Mouse (Mus musculus): ENCODE measurements around the gene Hist1h1e. TPM values are rescaled to one million over a fixed set of nuclear protein-coding genes. Genes with fewer than 3 reads are reported as not detected.
"Not testable (repeated sequence)": the region's sequence is repeated elsewhere in the genome, so short reads cannot be mapped to it uniquely, and the experiment has no call there.

The Hist1h1e gene
- polyA plus RNA-seq, 1 experiment from 2014 or later: 9.1 TPM

DNA sequence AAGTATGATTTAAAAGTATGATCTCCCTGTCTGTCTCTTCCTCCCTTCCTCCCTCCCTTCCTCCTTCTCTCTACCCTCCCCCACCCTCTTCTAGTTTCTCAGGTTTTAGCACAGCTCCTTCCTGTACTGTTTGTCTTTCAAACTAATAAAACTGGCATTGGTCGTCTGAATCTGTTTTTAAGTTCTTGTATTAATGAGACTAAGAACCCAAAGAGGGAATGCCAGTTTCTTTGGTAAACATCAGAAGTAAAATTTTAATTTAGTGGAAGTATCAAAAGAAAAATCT is 35.5 kb downstream of the Hist1h1e start:
- H3K27me3 ChIP-seq (ENCODE audit: control insufficient read depth, insufficient read depth, low read length): no peaks in the 10 kb centered on the region
- 0 out of 2 replicates have a peak, but pooled peaks cover 2% of the 10 kb centered on the region for H3K4me1 ChIP-seq (replicated peaks; ENCODE audit: control insufficient read depth, insufficient read depth)
- no peaks in the 10 kb centered on the region for H3K36me3 ChIP-seq (ENCODE audit: control insufficient read depth, insufficient read depth, low read length)
- TF ChIP-seq CTCF (IDR thresholded peaks at IDR 0.05; ENCODE audit: low read depth) (no peak), EP300 (optimal IDR thresholded peaks at IDR 0.05) (no peak)
- peak overlapping the region; percentile 57 for H3K4me3 ChIP-seq (ENCODE audit: low read depth, low read length)
- peak overlapping the region; percentile 62 for H3K9ac ChIP-seq (ENCODE audit: low read length)
- no peaks in the 10 kb centered on the region for H3K9me3 ChIP-seq (ENCODE audit: control insufficient read depth, low read length)
- ATAC-seq (ENCODE audit: low FRiP score, low TSS enrichment) (no peak), DNase-seq (ENCODE audit: low spot score) (no peak)
- peak overlapping the region; percentile 67 for H3K4me2 ChIP-seq (replicated peaks; ENCODE audit: low read depth)
- WGBS: 3% methylated on average over 1 of the region's 1 CpGs
- H3K27ac ChIP-seq (replicated peaks): peak overlapping the region; percentile 93

DNA sequence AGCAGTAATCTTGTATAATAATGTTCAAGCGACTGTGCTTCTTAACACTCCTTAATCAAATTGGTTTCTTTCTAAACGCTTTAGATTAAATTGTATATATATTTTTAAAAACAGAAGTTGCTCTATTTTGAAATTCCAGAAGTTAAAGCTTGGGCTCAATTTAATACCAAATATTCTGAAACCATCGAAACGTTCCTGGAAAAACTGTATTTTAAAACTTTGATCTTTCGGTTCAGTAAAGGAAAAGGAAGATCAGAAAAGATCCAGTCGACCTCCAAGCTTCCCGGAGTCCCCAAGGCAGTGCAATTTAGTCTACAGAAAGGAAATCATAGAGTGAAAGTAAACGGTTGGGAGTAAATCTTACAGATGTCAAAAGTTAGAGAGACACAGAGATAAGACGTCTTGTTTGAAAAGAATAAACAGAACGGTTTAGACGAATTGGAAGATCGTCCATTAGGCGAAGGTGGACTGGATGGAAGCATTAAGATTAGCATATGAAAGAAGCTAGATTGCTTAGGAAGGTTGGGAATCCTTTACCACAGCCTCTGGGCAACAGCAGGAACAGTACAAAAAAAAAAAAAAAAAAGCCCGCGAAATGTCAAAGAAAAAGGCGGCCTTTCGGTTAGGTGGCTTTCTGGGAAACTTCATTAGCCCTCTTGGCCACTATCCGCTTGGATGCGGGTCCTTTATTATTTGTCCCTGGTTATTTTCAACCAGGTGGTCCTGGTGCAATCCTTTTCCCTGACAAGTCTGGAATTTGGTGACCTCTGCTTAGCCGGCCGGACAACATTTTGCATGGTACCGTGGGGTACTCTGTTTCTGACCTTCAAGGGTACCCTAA is 36.0 kb downstream of the Hist1h1e start:
- Histone ChIP-seq H3K9ac (ENCODE audit: low read length) (peak overlapping the region; percentile 62), H3K4me1 (replicated peaks; ENCODE audit: control insufficient read depth, insufficient read depth) (0 out of 2 replicates have a peak, but pooled peaks cover 2% of the 10 kb centered on the region), H3K9me3 (ENCODE audit: control insufficient read depth, low read length) (no peaks in the 10 kb centered on the region), H3K27ac (replicated peaks) (peak overlapping the region; percentile 93), H3K36me3 (ENCODE audit: control insufficient read depth, insufficient read depth, low read length) (no peaks in the 10 kb centered on the region), H3K27me3 (ENCODE audit: control insufficient read depth, insufficient read depth, low read length) (no peaks in the 10 kb centered on the region), H3K4me3 (ENCODE audit: low read depth, low read length) (peak overlapping the region; percentile 57), H3K4me2 (replicated peaks; ENCODE audit: low read depth) (peak overlapping the region; percentile 67)
- no peak for TF ChIP-seq CTCF (IDR thresholded peaks at IDR 0.05; ENCODE audit: low read depth)
- TF ChIP-seq EP300 (optimal IDR thresholded peaks at IDR 0.05): no peak
- WGBS: under 1% methylated on average over 22 of the region's 22 CpGs
- ATAC-seq (ENCODE audit: low FRiP score, low TSS enrichment) (no peak), DNase-seq (ENCODE audit: low spot score) (no peak)

- DNase-seq (ENCODE audit: low spot score) (peak; percentile 63), ATAC-seq (ENCODE audit: low FRiP score, low TSS enrichment) (peak; percentile 89)
- WGBS: under 1% methylated on average over 18 of the region's 36 CpGs
Measured at GRCm38 (mm10) chr13:23585442-23586098, 36.8 kb downstream of the Hist1h1e start.

GRCm38 (mm10) chr13:23585029-23585441 is 37.3 kb downstream of the Hist1h1e start:
- Histone ChIP-seq H3K4me2 (replicated peaks; ENCODE audit: low read depth) (peak overlapping the region; percentile 80), H3K4me3 (ENCODE audit: low read depth, low read length) (peak overlapping the region; percentile 57), H3K27ac (replicated peaks) (peak overlapping the region; percentile 97), H3K4me1 (replicated peaks; ENCODE audit: control insufficient read depth, insufficient read depth) (0 out of 2 replicates have a peak, but pooled peaks cover 2% of the 10 kb centered on the region), H3K36me3 (ENCODE audit: control insufficient read depth, insufficient read depth, low read length) (no peaks in the 10 kb centered on the region), H3K9ac (ENCODE audit: low read length) (peak overlapping the region; percentile 76), H3K27me3 (ENCODE audit: control insufficient read depth, insufficient read depth, low read length) (no peaks in the 10 kb centered on the region), H3K9me3 (ENCODE audit: control insufficient read depth, low read length) (no peaks in the 10 kb centered on the region)
- TF ChIP-seq CTCF (IDR thresholded peaks at IDR 0.05; ENCODE audit: low read depth): no peak
- TF ChIP-seq EP300 (optimal IDR thresholded peaks at IDR 0.05): no peak
- peak; percentile 83 for DNase-seq (ENCODE audit: low spot score)
- ATAC-seq (ENCODE audit: low FRiP score, low TSS enrichment): peak; percentile 43; the same call in 1 of the 2 replicates
- under 1% methylated on average over 21 of the region's 21 CpGs for WGBS

More at GRCm38 (mm10) chr13:23585442-23586098, 36.8 kb downstream of the Hist1h1e start:
- H3K9ac ChIP-seq (ENCODE audit: low read length): peak overlapping the region; percentile 76
- H3K4me2 ChIP-seq (replicated peaks; ENCODE audit: low read depth): peak overlapping the region; percentile 80
- not testable (repeated sequence) for H3K36me3 ChIP-seq (ENCODE audit: control insufficient read depth, insufficient read depth, low read length); H3K4me1 ChIP-seq (replicated peaks; ENCODE audit: control insufficient read depth, insufficient read depth); H3K27me3 ChIP-seq (ENCODE audit: control insufficient read depth, insufficient read depth, low read length); H3K9me3 ChIP-seq (ENCODE audit: control insufficient read depth, low read length)
- H3K27ac ChIP-seq (replicated peaks): peak overlapping the region; percentile 97
- H3K4me3 ChIP-seq (ENCODE audit: low read depth, low read length): peak overlapping the region; percentile 57

- Histone ChIP-seq H3K4me3 (ENCODE audit: low read depth, low read length) (peak overlapping the region; percentile 57), H3K9ac (ENCODE audit: low read length) (peak overlapping the region; percentile 76; the same call in 1 of the 2 replicates)
- TF ChIP-seq EP300 (optimal IDR thresholded peaks at IDR 0.05): no peak
- TF ChIP-seq CTCF (IDR thresholded peaks at IDR 0.05; ENCODE audit: low read depth): no peak
Measured at GRCm38 (mm10) chr13:23584331-23584730, 38.0 kb downstream of the Hist1h1e start.

More at GRCm38 (mm10) chr13:23584331-23584730, 38.0 kb downstream of the Hist1h1e start:
- H3K36me3 ChIP-seq (ENCODE audit: control insufficient read depth, insufficient read depth, low read length): no peaks in the 10 kb centered on the region
- H3K27me3 ChIP-seq (ENCODE audit: control insufficient read depth, insufficient read depth, low read length): no peaks in the 10 kb centered on the region
- ATAC-seq (ENCODE audit: low FRiP score, low TSS enrichment): no peak
- peak overlapping the region; percentile 80 for H3K4me2 ChIP-seq (replicated peaks; ENCODE audit: low read depth)
- no peaks in the 10 kb centered on the region for H3K9me3 ChIP-seq (ENCODE audit: control insufficient read depth, low read length)
- peak overlapping the region; percentile 97 for H3K27ac ChIP-seq (replicated peaks)
- H3K4me1 ChIP-seq (replicated peaks; ENCODE audit: control insufficient read depth, insufficient read depth): 0 out of 2 replicates have a peak, but pooled peaks cover 2% of the 10 kb centered on the region
- DNase-seq (ENCODE audit: low spot score): no peak

All from stomach, postnatal 0 days (tissue).